Mouse (Mus musculus) embryonic stem cell, embryonic (primary cell): ENCODE data around the gene Coq8a.

Experiments used
- CTCF ChIA-PET, 4 experiments: fragments of 300-600 bp in 2 of 4; fragments of 350-600 bp in 2 of 4; sonication (Branson Sonifier 250); formaldehyde crosslinking; loops; one replicate each; lab custom pipeline; 2022; ENCODE audit warnings: inconsistent platforms in 2 of 4; lab: Charles Lee
- POLR2A ChIA-PET, 4 experiments: fragments of 300-600 bp in 2 of 4; fragments of 350-600 bp in 2 of 4; sonication (Branson Sonifier 250); formaldehyde crosslinking; loops; one replicate each; lab custom pipeline; 2022; ENCODE audit warnings: antibody characterized with exemption in 4 of 4, inconsistent platforms in 1 of 4; lab: Charles Lee

The Coq8a gene

DNA sequence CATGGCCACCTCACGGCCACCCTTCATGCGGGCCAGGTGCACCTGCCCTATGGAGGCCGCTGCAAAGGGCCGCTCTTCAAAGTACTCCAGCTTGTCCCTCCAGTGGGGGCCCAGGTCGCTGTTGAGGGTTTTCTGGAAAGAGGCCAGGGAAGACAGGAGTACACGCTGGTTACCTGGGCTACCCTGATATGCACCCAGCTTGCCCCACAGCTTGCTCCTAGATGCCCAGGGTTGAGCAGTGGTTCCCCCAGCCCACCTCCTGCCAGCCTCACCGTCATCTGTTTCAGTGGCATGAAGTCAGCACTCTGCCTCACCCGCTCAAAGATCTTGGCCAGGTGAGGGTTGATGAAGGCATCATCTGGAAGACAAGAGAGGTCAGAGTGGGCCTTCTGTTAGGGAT lies 29.3 kb downstream of the Coq8a start:
- ChIA-PET CTCF (interaction anchor here in 1 of 4 experiments (0.5 kb wide), 1 partner anchor 320 kb away, joined by 12 read pairs; no protein-coding TSS in a partner anchor), POLR2A (interaction anchor here in 1 of 4 experiments (1.5 kb wide), 1 partner anchor 27 kb away, joined by 3 read pairs; no protein-coding TSS in a partner anchor)

GRCm38 (mm10) chr1:180169161-180169560 lies 30.2 kb downstream of the Coq8a start:
- ChIA-PET CTCF (interaction anchor here in 2 of 4 experiments (0.6 to 1.2 kb wide), 2 partner anchors 13 to 324 kb away, joined by 3 read pairs; no protein-coding TSS in a partner anchor), POLR2A (interaction anchor here in 1 of 4 experiments (0.5 kb wide), 1 partner anchor 54 kb away, joined by 4 read pairs; no protein-coding TSS in a partner anchor)

DNA sequence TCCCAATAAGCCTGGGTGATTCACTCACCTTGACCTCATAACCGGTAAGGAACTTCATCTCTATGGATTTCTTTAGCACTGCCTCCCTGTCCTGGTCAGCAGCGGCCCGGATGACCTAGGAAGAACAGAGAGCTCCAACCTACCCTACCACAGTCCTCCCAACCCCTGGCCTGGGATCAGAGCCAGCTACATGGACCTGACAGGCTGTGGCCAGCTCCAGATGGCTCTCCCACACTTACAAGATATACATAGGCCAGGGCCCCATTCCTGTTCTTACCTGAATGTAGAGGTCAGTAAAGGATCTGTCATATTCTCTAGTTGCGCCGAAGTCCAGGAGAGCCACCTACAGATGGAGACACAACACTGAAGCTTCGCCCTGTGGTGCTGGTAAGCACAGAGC lies 31.1 kb downstream of the Coq8a start:
- ChIA-PET CTCF (interaction anchor here in 2 of 4 experiments (0.6 to 1.2 kb wide), 2 partner anchors 14 to 963 kb away, joined by 3 read pairs; no protein-coding TSS in a partner anchor), POLR2A (interaction anchor here in 2 of 4 experiments (0.5 to 1.2 kb wide), 3 partner anchors 12 to 55 kb away, joined by 3 to 5 read pairs (median 4); no protein-coding TSS in a partner anchor)

GRCm38 (mm10) chr1:180166533-180166932 lies 32.9 kb downstream of the Coq8a start:
- POLR2A ChIA-PET = no interaction called here
- CTCF ChIA-PET = interaction anchor here in 2 of 4 experiments (0.6 to 0.8 kb wide), 2 partner anchors 40 to 102 kb away, joined by 3 read pairs; no protein-coding TSS in a partner anchor

DNA sequence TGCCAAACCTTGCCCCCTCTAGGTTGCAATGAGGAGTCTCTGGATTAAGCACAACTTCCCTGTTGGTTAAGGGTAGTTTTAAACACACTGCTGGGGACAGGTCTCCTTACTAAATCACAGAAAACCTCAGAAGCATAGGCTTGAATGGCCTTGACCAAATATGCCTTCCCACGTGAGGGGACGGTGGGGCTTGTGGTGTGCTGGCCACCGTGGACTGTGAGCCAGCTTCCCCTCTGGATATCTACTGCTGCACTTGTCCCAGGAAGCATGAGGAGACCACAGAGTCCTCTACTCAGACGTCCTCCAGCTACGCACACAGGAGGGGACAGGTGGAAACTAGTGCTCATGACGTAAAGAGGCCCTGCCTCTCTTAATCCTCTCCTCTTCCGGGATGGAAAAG lies 36.4 kb downstream of the Coq8a start:
- ChIA-PET CTCF (no interaction called here), POLR2A (no interaction called here)

GRCm38 (mm10) chr1:180161566-180162355 lies 37.6 kb downstream of the Coq8a start:
- CTCF ChIA-PET = no interaction called here
- POLR2A ChIA-PET = no interaction called here

DNA sequence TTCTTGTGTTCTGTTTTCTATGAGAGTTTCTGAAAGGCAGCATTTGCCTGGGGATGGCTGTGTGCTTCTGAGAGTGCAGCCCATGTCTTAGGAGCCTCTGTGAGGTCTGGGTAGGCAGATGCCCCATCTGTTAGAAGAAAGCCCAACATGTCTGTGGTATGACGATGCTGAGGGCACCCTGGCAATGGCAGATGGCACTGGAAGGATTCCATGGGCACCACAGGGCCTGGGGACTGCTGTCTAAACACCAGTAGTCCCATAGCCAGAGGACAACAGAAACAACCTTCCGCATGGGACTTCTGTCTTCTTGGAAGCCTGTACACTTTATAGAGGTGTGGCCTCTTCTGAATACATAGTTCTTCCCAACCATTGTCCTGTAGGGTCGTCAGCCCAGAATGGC lies 38.2 kb downstream of the Coq8a start:
- ChIA-PET CTCF (no interaction called here), POLR2A (no interaction called here)

- ChIA-PET CTCF (interaction anchor here in 2 of 4 experiments (0.5 to 1.0 kb wide), 2 partner anchors 14 to 307 kb away, joined by 3 read pairs; no protein-coding TSS in a partner anchor), POLR2A (no interaction called here)
These were observed 38.9 kb downstream of the Coq8a start for GRCm38 (mm10) chr1:180160545-180160944.

DNA sequence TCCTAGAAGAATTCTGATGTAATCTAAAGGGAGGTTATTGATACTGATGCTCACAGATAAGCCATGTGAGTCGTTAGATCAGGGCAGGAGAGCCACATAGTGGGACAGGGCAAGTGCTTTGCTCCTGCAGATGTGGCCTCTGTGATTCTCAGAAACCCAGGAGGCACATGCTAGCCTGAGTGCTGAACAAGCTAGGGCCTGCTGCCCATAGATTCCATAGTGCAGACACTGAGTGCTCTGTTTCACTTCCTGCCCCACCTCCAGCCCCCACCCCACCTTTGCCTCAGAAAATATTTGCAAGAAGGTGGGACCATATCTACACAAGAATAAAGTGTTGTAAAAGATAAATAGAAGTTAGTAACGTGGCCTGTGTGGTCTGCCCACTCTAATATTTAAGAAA lies 40.8 kb downstream of the Coq8a start:
- CTCF ChIA-PET = interaction anchor here in 1 of 4 experiments (1.2 kb wide), 1 partner anchor 248 kb away, joined by 3 read pairs; no protein-coding TSS in a partner anchor

DNA sequence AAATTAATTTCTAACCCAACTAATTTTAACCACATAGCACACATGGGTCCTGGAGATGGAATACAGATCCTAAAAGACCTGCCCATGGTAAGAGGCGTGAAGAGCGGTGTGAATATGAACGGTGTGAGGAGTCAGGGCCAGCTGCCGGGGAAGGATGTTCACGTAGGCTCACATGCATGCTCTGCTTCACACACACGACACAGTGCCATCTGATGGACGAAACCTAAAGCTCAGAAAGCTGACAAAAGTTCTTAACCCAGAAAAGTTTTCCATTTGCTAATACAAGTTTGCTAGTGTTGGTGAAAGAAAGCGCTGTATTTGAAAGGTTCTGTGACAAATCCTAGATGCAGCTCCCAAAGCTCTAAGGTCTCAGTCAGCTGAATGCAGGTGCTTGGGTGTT lies 48.2 kb downstream of the Coq8a start:
- CTCF ChIA-PET = interaction anchor here in 1 of 4 experiments (1.1 kb wide), 1 partner anchor 297 kb away, joined by 3 read pairs; no protein-coding TSS in a partner anchor
- POLR2A ChIA-PET = interaction anchor here in 1 of 4 experiments (0.7 kb wide), 1 partner anchor 68 kb away, joined by 4 read pairs; no protein-coding TSS in a partner anchor

More for the DNA sequence above, 40.8 kb downstream of the Coq8a start:
- POLR2A ChIA-PET = no interaction called here

DNA sequence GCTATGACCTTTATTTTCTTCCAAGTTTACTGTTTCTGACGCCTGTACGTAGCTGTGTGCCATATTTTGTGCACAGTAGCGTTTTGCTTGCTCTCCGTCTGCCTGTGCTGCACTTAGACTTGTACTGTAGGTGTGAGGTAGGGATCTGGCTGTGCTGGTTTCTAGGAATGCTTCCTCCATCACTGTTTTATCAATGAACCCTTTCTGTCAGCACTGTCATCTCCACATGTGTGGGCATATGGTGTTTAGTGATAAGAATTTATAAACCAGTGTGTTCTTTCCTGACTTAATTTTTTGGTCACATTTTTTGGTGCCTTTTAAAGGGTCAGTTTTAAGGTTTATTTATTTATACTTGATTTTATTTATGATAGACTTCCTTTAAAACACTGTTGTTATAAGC lies 50.8 kb downstream of the Coq8a start:
- POLR2A ChIA-PET = interaction anchor here in 1 of 4 experiments (1.5 kb wide), 1 partner anchor 19 kb away, joined by 3 read pairs; no protein-coding TSS in a partner anchor
- CTCF ChIA-PET = interaction anchor here in 1 of 4 experiments (1.3 kb wide), 1 partner anchor 295 kb away, joined by 3 read pairs; no protein-coding TSS in a partner anchor

DNA sequence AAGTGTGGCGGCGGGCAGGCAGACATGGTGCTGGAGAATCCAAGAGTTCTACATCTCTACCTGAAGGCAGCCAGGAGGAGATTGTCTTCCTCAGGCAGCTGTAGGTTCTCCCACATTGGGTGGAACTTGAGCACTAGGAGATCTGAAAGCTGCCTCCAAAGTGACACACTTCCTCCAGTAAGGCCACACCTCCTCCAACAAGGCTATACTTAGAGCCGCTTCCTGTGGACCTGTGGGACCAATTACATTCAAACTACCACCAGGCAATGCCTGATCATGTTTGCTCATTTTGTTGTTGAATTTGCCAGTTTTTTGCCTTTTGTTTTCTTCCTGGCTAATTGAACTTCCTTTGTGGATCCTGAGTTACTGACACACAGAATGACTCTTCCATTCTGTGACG lies 51.4 kb downstream of the Coq8a start:
- CTCF ChIA-PET = interaction anchor here in 2 of 4 experiments (0.6 to 1.3 kb wide), 2 partner anchors 17 to 294 kb away, joined by 3 read pairs; no protein-coding TSS in a partner anchor
- POLR2A ChIA-PET = interaction anchor here in 1 of 4 experiments (0.6 kb wide), 1 partner anchor 194 kb away, joined by 3 read pairs; no protein-coding TSS in a partner anchor

DNA sequence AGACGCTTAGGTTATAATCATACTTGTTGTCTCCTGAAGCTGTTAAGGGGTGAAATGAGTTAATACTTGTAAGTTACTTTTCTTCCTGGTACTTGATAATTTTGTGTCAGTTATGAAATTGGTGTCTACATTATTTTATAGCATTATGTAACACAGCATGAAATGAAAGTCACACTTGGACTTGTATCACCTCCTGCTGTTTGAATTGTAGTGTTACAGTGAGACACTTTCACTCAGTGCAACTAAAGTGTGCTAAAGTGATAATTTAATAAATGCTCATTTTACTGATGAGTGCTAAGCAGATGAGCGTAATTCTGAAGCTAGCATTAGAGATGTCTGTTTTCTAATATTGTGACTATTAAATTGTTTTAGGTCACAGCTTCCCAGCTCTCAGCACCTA lies 58.4 kb downstream of the Coq8a start:
- POLR2A ChIA-PET = interaction anchor here in 1 of 4 experiments (1.3 kb wide), 1 partner anchor 55 kb away, joined by 3 read pairs; no protein-coding TSS in a partner anchor
- CTCF ChIA-PET = interaction anchor here in 2 of 4 experiments (0.8 to 1.8 kb wide), 3 partner anchors 9 to 622 kb away, joined by 3 to 7 read pairs (median 3); no protein-coding TSS in a partner anchor

GRCm38 (mm10) chr1:180139158-180139557 lies 60.2 kb downstream of the Coq8a start:
- ChIA-PET CTCF (no interaction called here), POLR2A (interaction anchor here in 1 of 4 experiments (0.9 to 1.2 kb wide), 2 partner anchors 29 to 43 kb away, joined by 3 read pairs; no protein-coding TSS in a partner anchor)

DNA sequence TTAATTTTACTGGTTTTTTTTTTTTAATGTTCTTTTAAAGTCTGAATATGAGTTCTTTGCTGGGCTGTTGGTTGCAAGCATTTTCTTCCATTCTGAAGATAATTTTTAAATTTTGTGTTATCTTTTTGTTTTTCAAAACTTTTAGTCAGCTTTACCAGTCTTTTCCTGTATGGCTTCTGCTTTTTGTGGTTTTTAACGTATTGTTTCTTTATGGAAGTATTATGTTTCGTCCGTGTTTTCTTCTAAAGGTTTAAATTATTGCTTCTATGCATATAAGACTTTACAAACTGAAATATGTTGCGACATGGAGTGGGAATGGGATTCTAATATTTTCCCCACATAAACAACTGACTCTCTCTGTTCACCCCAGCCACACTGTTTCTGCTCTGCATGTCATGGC lies 67.2 kb downstream of the Coq8a start:
- ChIA-PET CTCF (interaction anchor here in 2 of 4 experiments (1.1 to 1.4 kb wide), 5 partner anchors 10 to 284 kb away, joined by 3 to 7 read pairs (median 3); no protein-coding TSS in a partner anchor), POLR2A (interaction anchor here in 1 of 4 experiments (1.1 kb wide), 1 partner anchor 24 kb away, joined by 4 read pairs; no protein-coding TSS in a partner anchor)

DNA sequence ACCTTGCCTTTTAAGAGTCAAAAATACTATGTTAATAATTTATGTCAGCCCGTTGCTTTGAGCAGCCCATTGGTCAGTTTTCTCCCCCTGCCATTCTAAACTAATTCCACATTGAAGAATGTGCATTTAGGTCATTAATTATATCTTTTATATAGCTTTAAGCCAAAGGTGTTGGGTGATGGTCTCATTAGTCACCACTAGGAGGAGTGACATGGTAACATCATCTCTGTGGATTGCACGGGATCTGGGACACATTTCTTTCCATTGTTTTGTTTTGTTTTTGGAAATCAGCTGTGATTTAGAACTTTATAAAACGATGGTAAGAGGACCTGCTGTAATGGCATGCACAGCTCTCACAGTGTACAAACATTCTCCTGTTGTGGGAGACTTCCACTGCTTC lies 68.0 kb downstream of the Coq8a start:
- ChIA-PET POLR2A (interaction anchor here in 1 of 4 experiments (1.1 to 2.0 kb wide), 2 partner anchors 15 to 23 kb away, joined by 4 to 6 read pairs; no protein-coding TSS in a partner anchor), CTCF (interaction anchor here (0.6 to 1.4 kb wide), 16 partner anchors 10 to 995 kb away, joined by 3 to 7 read pairs (median 3); no protein-coding TSS in a partner anchor)

DNA sequence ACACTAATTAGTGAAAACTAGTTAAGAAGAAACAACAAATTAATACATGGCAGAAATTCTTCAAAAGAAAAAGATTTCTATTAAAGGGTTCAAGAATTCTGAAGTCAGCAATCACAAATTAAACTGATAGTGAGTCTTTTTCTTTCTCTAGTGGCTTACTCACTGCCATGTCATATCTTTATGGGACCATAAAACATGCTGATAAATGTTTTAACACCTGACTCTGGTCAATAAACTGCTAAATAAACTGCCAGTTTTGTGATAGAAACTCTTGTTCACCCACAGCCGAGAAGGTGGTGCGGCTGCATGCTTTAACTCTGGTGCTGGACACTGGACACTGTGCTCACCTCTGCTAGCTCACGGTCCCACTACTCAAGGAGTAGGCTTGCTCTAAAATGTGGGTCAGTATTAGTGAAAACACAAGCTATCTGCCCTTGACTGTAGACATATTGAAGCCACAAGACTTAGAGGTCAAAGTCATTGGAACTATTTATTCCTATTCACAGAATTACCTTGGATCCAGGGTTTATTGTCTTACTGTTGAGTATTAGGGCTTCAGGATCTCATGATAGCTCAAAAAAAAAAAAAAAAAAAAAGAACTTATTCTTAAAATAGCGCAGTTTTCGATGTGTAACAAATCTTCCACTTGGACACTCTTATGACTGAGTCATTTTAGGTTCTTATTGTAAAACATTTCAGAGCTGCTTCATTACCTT lies 71.2 kb downstream of the Coq8a start:
- ChIA-PET POLR2A (interaction anchor here in 2 of 4 experiments (0.6 to 0.7 kb wide), 5 partner anchors 68 to 282 kb away, joined by 3 to 4 read pairs (median 3); no protein-coding TSS in a partner anchor), CTCF (interaction anchor here (0.6 to 0.9 kb wide), 8 partner anchors 68 to 1475 kb away, joined by 3 to 6 read pairs (median 4); no protein-coding TSS in a partner anchor)

DNA sequence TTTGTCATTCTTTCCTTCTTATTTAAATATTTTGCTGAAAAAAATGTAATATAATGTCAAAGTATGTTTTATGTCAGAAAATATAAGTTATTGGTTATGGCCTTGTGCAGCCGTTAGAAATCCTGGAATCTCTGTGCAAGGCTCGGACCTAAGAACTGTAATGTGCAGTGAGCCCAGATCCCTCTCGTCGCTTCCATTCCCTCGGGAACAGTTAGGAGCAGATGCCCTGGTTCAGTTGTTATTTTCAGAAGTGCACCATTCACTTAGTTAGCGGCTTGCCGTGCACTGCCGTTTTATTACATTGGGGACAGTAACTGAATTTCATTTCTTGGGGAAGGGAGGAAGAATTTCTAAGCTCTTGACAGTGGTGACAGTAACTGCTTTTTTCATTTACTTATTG lies 81.2 kb downstream of the Coq8a start:
- CTCF ChIA-PET = interaction anchor here in 1 of 4 experiments (0.5 kb wide), 1 partner anchor 9 kb away, joined by 3 read pairs; no protein-coding TSS in a partner anchor
- POLR2A ChIA-PET = no interaction called here
